Mouse (Mus musculus) left cerebral cortex, postnatal 25 days (tissue): ENCODE measurements at regions not wholly inside any gene's neighbourhood (a gene's known extent, or its start where the extent isn't known, plus 50 kb on each side); places are given as distances from the start of the nearest gene placed in this dataset.

ENCODE experiments used
- DNase-seq, 2 experiments: peaks; one replicate each; pipeline ENCODE4 v3.0.0; 2022; ENCODE audit warnings: low spot score in 2 of 2, mixed read lengths in 1 of 2
- intact Hi-C: fragments of 180-260 bp; cut with DNase I; formaldehyde crosslinking; loops from one replicate; pipeline ENCODE4 v1.15.1; 2025

DNA sequence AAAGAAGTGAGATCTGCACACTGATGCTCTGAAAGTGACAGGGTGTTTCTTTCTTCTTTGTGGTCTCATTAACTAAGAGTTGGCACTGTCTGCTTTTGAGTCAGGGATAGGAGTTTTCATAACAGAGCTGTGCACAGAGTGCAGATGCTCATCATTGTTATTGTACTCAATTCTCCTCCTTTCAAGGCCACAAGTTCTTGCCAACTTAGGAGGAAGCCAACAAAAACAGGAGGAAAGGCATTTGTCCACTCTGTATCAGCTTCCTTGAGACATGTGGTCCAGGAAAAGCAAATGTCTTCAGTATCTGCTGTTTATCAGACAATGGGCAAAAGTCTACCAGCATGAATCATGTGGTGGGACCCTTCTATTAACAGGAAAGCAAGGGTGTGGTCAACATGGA is 345.1 kb downstream of the Fam181b start:
- DNase-seq: no peak
- intact Hi-C loops: no loop called here

DNA sequence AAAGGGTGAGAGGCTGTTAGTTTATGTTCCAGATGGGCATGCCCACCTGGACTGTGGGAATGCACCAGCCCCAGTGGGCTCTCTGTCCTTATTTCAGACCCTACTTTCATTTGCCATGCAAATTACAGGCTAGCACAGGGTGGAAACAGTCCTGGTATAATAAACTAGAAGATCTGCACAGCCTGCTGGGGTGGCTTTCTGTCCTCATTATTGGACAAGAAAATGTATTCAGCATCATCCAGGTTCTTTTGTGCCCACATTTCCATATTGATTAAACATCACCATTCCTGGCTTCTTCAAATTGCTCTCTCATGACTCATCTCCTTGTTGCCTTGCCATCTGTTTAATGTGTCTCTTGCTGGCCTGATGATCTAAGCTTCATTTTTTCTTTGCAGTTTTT is 355.4 kb downstream of the Fam181b start:
- peak; percentile 19 to 58 for DNase-seq
- intact Hi-C loops: no loop called here

GRCm38 (mm10) chr7:93454071-93454470 is 374.4 kb downstream of the Fam181b start:
- intact Hi-C loops: no loop called here

GRCm38 (mm10) chr7:93463377-93463776 is 383.7 kb downstream of the Fam181b start:
- intact Hi-C loops: loop anchor here (5.0 kb wide), 1 partner anchor 584 kb away; no protein-coding TSS in a partner anchor
- peak in 1 of 2 experiments; percentile 10 for DNase-seq

More at GRCm38 (mm10) chr7:93454071-93454470, 374.4 kb downstream of the Fam181b start:
- no peak for DNase-seq

- DNase-seq: no peak
- intact Hi-C loops: no loop called here
These were observed 393.7 kb downstream of the Fam181b start for GRCm38 (mm10) chr7:93473371-93473770.

- peak; percentile 9 to 87 for DNase-seq
These were observed 431.0 kb downstream of the Fam181b start for GRCm38 (mm10) chr7:93510636-93511035.

DNA sequence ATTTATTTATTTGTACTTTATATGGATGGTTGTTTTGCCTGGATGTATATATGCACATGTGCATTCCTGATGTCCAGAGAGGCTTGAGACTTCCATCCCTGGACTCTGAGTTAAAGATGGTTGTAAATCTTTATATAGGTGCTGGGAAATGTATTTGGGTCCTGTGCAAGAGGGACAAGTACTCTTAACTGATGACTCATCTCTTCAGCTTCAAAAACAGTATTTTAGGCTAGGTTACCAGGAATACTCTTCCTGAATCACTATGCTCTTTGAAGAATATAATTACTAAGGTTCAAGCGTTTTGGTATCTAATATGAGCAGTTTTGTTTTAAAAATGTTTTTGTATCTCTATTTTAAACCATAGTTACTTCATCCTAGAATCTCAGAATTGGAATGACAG is 431.6 kb downstream of the Fam181b start:
- DNase-seq: peak in 1 of 2 experiments; percentile 15
- intact Hi-C loops: loop anchor here (5.0 kb wide), 1 partner anchor 129 kb away; no protein-coding TSS in a partner anchor

More at GRCm38 (mm10) chr7:93510636-93511035, 431.0 kb downstream of the Fam181b start:
- intact Hi-C loops: loop anchor here (5.0 kb wide), 1 partner anchor 128 kb away; no protein-coding TSS in a partner anchor

DNA sequence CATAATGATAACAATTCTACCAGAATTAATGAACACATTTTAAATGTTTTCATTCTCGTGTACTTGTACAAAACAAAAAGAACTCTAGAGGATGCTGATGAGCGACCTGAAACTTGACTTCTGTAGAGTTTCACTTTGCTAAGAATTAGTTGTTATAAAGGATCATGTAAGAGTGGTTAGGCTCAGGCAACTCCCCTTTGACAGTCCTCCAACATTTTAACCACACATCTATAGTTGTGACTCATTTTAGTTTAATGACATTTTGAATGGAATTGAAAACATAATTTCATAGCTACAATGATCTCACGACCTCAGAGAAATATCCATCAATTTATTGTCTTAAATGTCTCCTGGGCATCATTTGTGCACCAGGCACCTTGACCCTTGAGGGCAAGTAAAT is 479.5 kb downstream of the Fam181b start:
- intact Hi-C loops: no loop called here
- DNase-seq: no peak

DNA sequence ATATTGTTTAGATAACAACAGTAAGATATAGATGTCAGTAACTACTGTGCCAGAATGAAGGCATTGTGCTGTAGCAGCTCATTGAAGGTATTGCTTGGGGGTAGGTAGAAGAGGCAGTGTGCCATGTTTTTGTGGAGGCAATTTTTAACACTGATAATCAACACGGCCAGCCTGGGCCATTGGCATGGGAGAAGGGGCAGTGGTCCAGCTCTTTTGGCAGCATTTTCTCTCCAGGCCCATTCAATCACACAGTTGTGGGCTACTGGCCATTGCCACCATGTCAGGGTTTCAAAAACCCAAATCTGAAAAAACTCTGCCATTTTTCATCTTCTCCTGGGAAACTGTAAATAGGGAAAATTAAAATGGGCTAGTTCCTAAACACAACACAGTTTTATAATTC is 497.9 kb downstream of the Fam181b start:
- no peak for DNase-seq
- intact Hi-C loops: no loop called here

DNA sequence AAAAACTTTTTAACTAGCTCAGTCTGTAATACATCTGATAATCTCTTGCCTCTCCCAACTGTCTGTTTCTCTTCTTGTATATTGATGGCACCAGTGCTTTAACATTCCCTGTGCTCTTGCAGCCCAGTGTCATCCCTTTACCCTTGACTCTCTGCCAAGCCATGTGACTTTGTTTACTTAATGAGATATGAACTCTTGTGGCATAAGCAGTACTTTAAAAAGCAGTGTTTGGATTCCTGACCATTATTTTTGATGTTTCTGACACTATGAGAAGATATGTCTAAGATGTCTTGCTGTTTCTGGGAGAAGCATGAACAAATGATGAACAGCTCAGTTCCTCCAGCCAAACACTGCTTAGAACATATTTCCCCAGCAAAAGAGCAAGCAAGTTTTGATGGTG is 507.5 kb downstream of the Fam181b start:
- intact Hi-C loops: no loop called here
- no peak for DNase-seq

- intact Hi-C loops: no loop called here
These were observed 508.4 kb downstream of the Fam181b start for GRCm38 (mm10) chr7:93588088-93588487.

More at GRCm38 (mm10) chr7:93588088-93588487, 508.4 kb downstream of the Fam181b start:
- no peak for DNase-seq
